Mouse (Mus musculus): Measurements from ENCODE around the gene Slfn2.
"Not testable (repeated sequence)": the region's sequence is repeated elsewhere in the genome, so short reads cannot be mapped to it uniquely, and the experiment has no call there.

Gene Slfn2

GRCm38 (mm10) chr11:83064946-83065345 lies at the start of gene Slfn2:
Gene Slfn2 (plus strand): TSS chr11:83065112.
- DNase-seq, result peak in 1 of 2 experiments; percentile 68

- DNase-seq, result no peak
These were observed 48.8 kb upstream of the Slfn2 start for GRCm38 (mm10) chr11:83016093-83016492.

GRCm38 (mm10) chr11:83019561-83020519 lies 45.1 kb upstream of the Slfn2 start:
- not testable (repeated sequence) for DNase-seq

- DNase-seq, result peak; percentile 13 to 37
These were observed 44.3 kb upstream of the Slfn2 start, which contains the start of gene Slfn8 for GRCm38 (mm10) chr11:83020621-83021020. Gene Slfn8 (minus strand): TSS chr11:83020810.

GRCm38 (mm10) chr11:83038686-83039085 lies 26.2 kb upstream of the Slfn2 start:
- DNase-seq, result not testable (repeated sequence)

- no peak for DNase-seq
These were observed 25.8 kb upstream of the Slfn2 start for GRCm38 (mm10) chr11:83039156-83039555.

- DNase-seq, result no peak
These were observed 25.1 kb upstream of the Slfn2 start for GRCm38 (mm10) chr11:83039796-83040195.

- peak; percentile 39 to 69 for DNase-seq
These were observed 24.6 kb upstream of the Slfn2 start for GRCm38 (mm10) chr11:83040325-83040724.

GRCm38 (mm10) chr11:83041000-83041399 lies 23.9 kb upstream of the Slfn2 start:
- no peak for DNase-seq

- DNase-seq, result no peak
These were observed 21.0 kb upstream of the Slfn2 start for GRCm38 (mm10) chr11:83043891-83044290.

GRCm38 (mm10) chr11:83045642-83046041 lies 19.3 kb upstream of the Slfn2 start:
- DNase-seq, result no peak

- peak in 1 of 2 experiments; percentile 51 for DNase-seq
These were observed 7.0 kb upstream of the Slfn2 start for GRCm38 (mm10) chr11:83057863-83058262.

GRCm38 (mm10) chr11:83060412-83061020 lies 4.4 kb upstream of the Slfn2 start:
- no peak for DNase-seq

- DNase-seq, result peak in 1 of 2 experiments; percentile 2
These were observed 3.1 kb upstream of the Slfn2 start for GRCm38 (mm10) chr11:83061806-83062205.

GRCm38 (mm10) chr11:83063126-83063525 lies 1.8 kb upstream of the Slfn2 start:
- DNase-seq, result no peak

GRCm38 (mm10) chr11:83063941-83064349 lies 967 bp upstream of the Slfn2 start:
- no peak for DNase-seq

- peak in 1 of 2 experiments; percentile 45 for DNase-seq
These were observed 781 bp downstream of the Slfn2 start for GRCm38 (mm10) chr11:83065441-83066344.

GRCm38 (mm10) chr11:83066640-83067531 lies 2.0 kb downstream of the Slfn2 start:
- DNase-seq, result peak in 1 of 2 experiments; percentile 55

GRCm38 (mm10) chr11:83067982-83068694 lies 3.2 kb downstream of the Slfn2 start:
- peak in 1 of 2 experiments; percentile 17 for DNase-seq

GRCm38 (mm10) chr11:83070321-83070970 lies 5.5 kb downstream of the Slfn2 start:
- no peak for DNase-seq

Data from thymus, adult 18-20 months (tissue).